Mouse (Mus musculus) CD8-positive naive resting alpha-beta T cell, adult 2 months (primary cell): ENCODE data around the gene Ccdc154.
A peak's percentile ranks its signal among the peaks of the same experiment; 100 is the strongest.

Experiments used
- DNase-seq, 2 experiments: peaks; one replicate each; pipeline ENCODE4 v3.0.0; 2022; ENCODE audit warnings: low read depth in 2 of 2, low spot score in 2 of 2

Gene Ccdc154

DNA sequence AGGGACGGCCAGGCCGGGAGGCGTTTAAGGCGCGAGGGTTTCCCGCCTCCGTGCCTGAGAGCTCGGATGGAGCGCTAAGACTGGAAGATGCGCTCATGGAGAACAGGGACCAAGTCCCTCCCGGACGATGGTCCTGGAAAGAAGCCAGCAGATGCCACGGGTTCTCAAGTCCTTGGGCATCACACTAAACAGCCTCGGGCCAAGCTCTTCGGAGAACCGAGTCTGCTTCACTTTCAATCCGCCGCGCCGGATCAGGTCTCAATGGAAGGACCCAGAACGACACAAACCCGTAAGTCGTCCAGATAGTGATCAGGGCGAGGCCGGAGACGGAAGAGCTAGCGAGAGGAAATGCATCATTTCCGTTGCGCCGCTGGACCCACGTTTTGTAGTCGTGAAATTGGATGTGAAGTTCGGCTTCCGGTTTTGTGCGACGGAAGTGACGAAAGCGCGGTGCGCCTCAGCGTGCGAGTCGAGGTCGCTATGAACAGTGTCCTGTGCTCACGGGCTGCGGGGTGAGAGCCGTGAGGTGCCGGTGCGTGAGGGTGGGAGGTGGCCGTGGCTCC lies 21.9 kb downstream of the Ccdc154 start, which contains the start of gene BC003965:
BC003965 (plus strand) TSS at position 426 of the 563 bp plus-strand sequence.
- DNase-seq: peak; percentile 96 to 98

DNA sequence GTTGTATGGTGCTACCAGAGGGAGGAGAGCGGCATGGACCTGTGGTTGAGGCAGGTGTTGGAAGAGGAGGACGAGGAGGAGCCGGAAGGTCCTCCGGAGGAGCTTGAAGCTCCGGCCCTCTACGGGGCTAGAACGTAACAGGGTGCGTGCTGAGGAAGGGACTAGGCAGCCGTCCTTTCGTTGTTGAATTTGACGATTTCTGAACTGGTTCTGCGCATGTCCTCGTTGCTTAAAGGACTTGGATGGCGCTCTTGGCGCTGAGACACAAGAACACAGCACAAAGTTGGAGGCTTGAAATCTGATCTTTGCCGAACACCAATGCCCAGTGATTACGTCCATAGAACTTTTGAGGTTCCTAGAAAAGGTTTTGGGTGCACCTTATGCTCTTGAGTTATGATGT lies 22.7 kb downstream of the Ccdc154 start:
- no peak for DNase-seq

DNA sequence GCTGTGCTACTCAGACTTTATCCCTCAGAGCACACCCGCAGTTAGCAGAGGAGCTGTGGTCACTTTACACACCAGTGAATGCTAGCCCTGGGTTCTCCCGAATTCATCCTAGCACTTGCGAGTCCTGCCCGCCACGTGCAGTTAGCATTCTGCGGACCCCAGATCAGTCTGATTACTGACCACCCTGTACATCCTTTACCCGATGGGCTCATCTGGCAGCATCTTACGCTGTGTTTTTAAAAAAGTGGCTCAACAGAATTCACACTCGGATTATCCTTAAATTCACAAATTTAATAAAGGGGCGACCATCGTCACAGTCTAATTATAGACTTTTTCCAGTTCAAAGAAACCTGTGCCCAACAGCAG lies 25.5 kb downstream of the Ccdc154 start:
- no peak for DNase-seq

DNA sequence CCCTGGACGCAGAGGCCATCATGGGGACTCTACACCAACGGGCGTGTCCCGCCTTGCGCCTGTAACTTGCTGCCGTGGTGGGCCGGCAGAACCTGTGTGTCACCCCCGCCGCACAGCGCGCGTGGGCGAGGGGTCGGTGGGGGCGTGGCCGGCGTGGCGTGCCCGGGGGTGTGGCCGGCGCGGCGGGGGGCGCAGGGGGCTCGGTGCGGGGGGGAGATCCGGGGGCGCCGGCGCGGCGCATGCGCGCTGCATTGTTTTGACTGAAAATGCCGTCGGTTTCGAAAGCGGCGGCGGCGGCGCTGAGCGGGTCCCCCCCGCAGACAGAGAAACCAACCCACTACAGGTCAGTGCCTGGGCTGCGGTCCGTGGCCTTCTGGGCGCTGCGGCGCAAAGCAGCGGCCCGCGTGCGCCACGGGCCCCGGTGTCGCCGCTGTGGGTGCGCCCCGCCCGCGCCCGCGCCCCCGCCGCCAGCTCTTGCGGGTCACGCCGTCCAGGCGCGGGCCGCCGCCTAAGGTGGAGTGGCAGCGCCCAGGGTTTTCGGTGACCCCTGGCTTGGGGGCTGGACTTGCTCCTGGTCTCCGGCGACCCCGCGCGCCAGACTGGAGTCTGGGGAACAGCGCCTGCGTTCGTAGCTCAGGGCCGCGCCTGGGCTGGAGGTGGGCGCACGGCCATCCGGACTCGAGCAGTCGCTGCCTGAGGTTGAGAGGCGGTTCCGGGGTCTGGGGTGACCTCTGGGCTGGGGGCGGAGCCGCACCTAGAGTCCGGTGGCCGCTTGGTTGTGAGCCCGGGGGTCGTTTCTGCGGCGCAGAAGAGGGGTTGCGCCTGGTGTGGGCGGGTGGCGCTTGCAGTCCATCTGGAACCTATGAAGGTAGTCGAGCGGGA lies 26.1 kb downstream of the Ccdc154 start, which contains the start of gene Unkl:
Unkl (plus strand) TSS at position 248 of the 882 bp plus-strand sequence.
- DNase-seq: peak; percentile 62 to 70

DNA sequence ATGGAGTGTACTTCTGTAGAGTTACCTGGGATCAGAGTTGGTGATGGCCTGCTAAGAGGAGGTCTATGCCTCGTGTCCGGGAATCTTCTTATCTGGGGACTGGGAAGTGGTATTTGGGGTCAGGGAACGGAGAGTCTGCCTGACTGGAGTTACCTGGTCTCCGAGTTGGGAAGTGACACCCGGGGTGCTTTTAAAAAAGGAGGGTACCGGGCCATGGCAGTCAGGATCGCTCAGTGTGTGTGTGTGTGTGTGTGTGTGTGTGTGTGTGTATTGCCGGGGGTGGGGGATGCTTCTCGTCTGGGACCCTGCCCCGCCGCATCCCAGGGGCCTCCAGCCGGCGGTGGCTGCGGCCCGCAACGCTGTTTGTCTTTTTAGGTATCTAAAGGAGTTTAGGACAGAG lies 26.8 kb downstream of the Ccdc154 start:
- peak in 1 of 2 experiments; percentile 11 for DNase-seq

DNA sequence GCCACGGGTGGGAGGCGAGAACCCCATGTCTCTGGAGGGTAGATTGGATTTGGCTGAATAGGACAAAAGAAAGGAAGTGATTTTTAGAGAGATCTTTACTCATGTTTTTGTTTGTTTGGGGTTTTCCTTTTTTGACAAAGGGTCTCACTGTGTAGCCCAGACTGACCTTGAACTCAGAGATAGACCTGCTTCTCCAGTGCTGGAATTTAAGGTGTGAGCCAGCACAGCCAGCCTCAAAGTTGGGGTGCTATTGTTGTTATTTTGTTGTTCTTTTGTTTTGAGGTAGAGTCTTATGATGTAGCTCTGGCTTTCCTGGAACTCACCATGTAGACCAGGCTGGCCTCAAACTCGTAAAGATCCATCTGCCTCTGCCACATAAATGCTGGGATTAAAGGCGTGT lies 40.1 kb downstream of the Ccdc154 start:
- no peak for DNase-seq

DNA sequence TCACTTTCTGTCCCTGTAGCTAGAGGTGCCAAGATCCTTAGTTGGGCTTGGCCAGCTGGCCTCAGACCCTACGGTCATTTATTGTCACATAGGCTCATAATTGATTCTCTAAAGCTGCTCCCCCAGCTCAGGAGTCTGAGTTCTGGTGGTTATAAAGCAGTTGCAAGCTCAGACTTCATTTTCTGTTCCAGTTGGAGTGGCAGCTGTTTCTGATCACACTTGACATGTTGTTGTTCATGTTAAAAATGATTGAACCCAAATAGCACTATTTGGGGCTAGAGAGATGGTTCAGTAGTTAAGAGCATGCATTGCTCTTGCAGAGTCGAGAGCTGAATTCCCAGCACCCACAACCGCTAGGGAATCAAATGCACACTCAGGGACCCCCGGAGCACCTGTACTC lies 47.7 kb downstream of the Ccdc154 start:
- DNase-seq: no peak

DNA sequence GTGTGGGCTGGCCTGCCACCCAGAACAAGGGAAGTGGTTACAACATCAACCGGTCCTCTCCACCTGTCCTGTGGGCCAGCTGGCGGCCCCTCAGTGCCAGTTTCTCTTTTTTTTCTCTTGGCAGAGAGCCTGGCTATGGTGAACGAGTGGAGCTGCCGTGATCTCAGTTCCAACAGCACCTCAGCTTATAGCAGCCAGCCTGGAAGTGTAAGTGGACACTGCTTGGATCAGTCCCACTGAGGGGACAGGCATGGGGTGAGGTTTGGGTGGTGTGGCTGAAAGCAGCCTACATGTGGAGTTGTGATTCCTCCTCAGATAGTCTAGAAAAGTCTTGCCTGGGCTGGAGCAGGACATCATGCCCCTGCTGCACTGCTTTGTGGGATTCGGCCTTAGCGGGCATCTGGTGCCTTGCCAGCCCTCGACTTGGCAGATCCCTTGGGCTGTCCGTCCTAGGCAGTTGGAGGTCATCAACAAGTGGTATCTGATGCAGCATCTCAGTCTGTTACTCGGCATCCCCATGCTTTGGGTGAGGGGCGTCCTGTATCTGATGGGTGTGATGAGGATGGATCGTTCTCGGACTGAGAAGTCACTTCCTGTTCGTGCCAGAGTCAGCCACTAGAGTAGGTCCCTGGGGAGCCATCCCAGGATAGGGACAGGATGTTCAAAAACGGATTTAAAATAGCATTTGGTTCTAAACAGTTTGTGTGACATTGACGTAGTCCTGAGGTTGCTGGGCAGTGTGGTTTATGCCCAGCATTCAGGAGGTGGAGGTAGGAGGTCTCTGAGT lies 48.6 kb downstream of the Ccdc154 start:
- DNase-seq: no peak

DNA sequence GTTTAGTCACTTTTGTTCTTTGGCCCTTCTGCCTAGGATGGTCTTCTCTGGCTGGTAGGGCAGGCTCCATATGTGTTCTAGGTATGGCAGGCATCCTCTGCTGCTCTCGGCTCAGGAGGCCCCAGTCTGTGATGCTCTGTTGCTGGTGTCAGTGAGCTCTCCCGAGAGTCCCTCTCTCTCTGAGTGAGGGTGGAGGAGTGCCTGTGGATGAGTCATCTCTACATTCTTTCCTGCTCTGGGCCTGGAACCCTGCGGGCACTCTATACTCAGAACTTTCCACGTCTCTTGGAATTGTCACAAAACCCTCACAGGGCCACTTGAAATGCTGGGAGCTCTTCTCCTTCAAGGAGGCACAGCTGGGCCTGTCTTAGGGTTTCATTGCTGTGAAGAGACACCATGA lies 49.4 kb downstream of the Ccdc154 start:
- DNase-seq: no peak

DNA sequence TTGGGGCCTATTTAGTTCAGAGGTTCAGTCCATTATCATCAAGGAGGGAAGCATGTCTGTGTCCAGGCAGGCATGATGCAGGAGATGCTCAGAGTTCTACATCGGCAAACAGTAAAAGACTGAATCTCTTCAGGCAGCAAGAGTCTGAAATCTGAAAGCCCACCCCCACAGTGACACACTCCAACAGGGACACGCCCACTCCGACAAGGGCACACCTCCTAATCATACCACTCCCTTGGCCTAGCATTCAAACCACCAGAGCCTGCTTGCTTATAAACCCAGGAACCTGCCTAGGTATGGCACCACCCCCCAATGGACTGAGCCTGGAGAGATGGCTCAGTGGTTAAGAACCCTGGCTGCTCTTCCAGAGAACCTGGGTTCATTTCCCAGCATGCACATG lies 53.2 kb downstream of the Ccdc154 start:
- DNase-seq: no peak

DNA sequence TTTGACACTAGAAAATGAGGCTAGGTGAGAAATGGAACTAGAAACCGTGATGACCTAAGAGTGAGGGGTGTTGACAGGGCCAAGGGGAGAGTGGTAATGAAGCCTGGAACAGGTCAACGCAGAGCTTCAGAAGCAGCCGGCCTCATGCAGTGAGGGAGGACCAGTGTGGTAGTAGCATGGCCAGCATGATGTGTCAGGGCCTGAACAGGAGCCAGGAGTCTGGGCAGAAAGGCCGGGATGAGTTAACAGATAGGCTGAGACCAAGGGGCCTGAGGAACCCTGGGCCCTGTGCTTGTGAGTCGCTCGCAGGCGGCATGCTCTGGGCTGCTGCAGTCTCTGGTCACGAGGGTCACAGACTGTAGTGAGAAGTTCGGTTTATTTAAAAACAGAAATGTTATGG lies 56.7 kb downstream of the Ccdc154 start:
- DNase-seq: no peak

DNA sequence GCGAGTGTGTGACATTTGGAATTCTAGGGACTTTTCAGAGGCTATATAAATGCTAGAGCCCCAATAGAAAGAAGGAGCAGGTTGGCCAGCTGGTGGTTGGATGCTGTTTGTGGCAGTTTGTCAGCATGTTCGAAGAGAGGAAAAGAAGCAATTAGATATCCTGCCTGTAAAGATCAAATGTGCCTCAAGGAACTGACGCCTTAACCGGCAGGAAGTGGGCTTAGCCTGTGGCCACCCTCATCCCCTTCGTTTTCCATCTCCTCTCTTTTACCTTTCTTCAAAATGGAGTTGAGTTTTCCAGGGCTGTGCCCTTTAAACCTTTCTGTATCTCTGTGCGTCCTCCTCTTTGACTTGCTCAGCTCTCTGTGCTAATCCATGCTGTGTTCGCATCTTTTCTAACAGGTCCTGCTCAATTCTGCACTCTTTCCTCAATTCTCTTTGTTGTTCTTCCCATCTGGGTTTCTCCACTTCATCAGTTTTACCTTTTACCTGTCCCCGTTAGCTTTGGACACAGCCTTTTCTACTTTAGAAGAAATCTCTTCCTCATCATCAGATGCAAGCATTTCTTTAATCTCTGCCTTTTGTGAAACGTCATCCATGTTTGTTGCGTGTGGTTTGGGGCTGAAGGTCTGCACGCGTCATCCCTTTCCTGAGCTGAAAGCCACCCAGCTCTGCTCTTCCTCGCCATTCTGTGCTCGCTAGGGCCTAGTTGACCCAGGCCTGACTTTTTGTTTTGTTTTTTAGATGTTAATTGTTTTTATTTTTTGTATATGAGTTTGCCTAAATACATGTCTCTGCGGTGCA lies 57.4 kb downstream of the Ccdc154 start:
- DNase-seq: peak; percentile 27 to 49

DNA sequence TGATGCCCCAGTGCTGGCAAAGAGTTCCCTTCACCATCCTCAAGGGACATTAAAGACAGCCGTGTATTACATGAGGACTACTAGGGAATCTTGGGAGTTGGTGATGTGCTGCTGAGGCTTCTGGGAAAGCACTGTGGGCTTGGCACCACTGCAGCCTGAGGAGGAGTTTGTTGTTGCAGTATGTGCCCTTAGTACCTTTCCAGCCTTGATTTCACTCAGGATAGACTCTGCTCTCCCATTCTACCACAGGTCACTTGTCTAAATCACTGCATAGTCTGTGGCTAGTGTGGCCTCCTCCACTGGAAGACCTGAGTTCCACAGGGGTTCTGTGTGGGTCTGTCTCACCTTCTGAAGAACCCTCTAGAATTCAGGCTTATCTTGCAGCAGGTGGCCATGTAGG lies 58.5 kb downstream of the Ccdc154 start:
- DNase-seq: no peak
